Mouse (Mus musculus): ENCODE results near the gene Chrm2.

Chrm2 gene

GRCm38 (mm10) chr6:36387612-36388400, at the start of gene Chrm2:
Chrm2 (plus strand) TSS chr6:36388084.
- no peak for DNase-seq (ENCODE audit: low read depth)

- no peak for DNase-seq (ENCODE audit: low read depth)
These were observed 13.9 kb upstream of the Chrm2 start for GRCm38 (mm10) chr6:36373983-36374382.

- no peak for DNase-seq (ENCODE audit: low read depth)
These were observed 9.9 kb upstream of the Chrm2 start for GRCm38 (mm10) chr6:36377936-36378335.

- no peak for DNase-seq (ENCODE audit: low read depth)
These were observed 3.8 kb upstream of the Chrm2 start for GRCm38 (mm10) chr6:36384102-36384501.

- no peak for DNase-seq (ENCODE audit: low read depth)
These were observed 746 bp downstream of the Chrm2 start for GRCm38 (mm10) chr6:36388401-36389259.

- DNase-seq (ENCODE audit: low read depth), result no peak
These were observed 1.5 kb downstream of the Chrm2 start for GRCm38 (mm10) chr6:36389260-36389965.

GRCm38 (mm10) chr6:36393705-36394104, 5.8 kb downstream of the Chrm2 start:
- DNase-seq (ENCODE audit: low read depth), result no peak

GRCm38 (mm10) chr6:36405139-36405538, 17.3 kb downstream of the Chrm2 start:
- no peak for DNase-seq (ENCODE audit: low read depth)

GRCm38 (mm10) chr6:36409016-36409415, 21.1 kb downstream of the Chrm2 start:
- DNase-seq (ENCODE audit: low read depth), result no peak

- no peak for DNase-seq (ENCODE audit: low read depth)
These were observed 22.2 kb downstream of the Chrm2 start for GRCm38 (mm10) chr6:36410057-36410456.

- DNase-seq (ENCODE audit: low read depth), result no peak
These were observed 31.8 kb downstream of the Chrm2 start for GRCm38 (mm10) chr6:36419716-36420115.

- no peak for DNase-seq (ENCODE audit: low read depth)
These were observed 50.1 kb downstream of the Chrm2 start for GRCm38 (mm10) chr6:36437964-36438363.

- no peak for DNase-seq (ENCODE audit: low read depth)
These were observed 51.3 kb downstream of the Chrm2 start for GRCm38 (mm10) chr6:36439218-36439617.

GRCm38 (mm10) chr6:36451480-36451879, 63.6 kb downstream of the Chrm2 start:
- DNase-seq (ENCODE audit: low read depth), result no peak

- DNase-seq (ENCODE audit: low read depth), result no peak
These were observed 67.2 kb downstream of the Chrm2 start for GRCm38 (mm10) chr6:36455071-36455470.

- no peak for DNase-seq (ENCODE audit: low read depth)
These were observed 69.1 kb downstream of the Chrm2 start for GRCm38 (mm10) chr6:36457015-36457414.

GRCm38 (mm10) chr6:36464008-36464407, 76.1 kb downstream of the Chrm2 start:
- no peak for DNase-seq (ENCODE audit: low read depth)

- DNase-seq (ENCODE audit: low read depth), result no peak
These were observed 96.3 kb downstream of the Chrm2 start for GRCm38 (mm10) chr6:36484132-36484665.

- no peak for DNase-seq (ENCODE audit: low read depth)
These were observed 119.3 kb downstream of the Chrm2 start for GRCm38 (mm10) chr6:36507008-36507663.

- no peak for DNase-seq (ENCODE audit: low read depth)
These were observed 120.1 kb downstream of the Chrm2 start for GRCm38 (mm10) chr6:36507946-36508345.

GRCm38 (mm10) chr6:36508469-36508868, 120.6 kb downstream of the Chrm2 start:
- DNase-seq (ENCODE audit: low read depth), result no peak

- no peak for DNase-seq (ENCODE audit: low read depth)
These were observed 128.6 kb downstream of the Chrm2 start for GRCm38 (mm10) chr6:36516508-36516907.

Data from naive thymus-derived CD4-positive, alpha-beta T cell, adult 2 months (primary cell).